Mouse (Mus musculus) C2C12 (cell line): ENCODE measurements around the gene Gm4141.
"Not testable (repeated sequence)": the region's sequence is repeated elsewhere in the genome, so short reads cannot be mapped to it uniquely, and the experiment has no call there.

Source experiments
- CEBPB ChIP-seq: IDR thresholded peaks from one replicate; pipeline ENCODE4 v1.6.1; 2011; ENCODE audit warnings: low read depth, mild to moderate bottlenecking, control low read depth, moderate library complexity
- CTCF ChIP-seq: IDR thresholded peaks from one replicate; pipeline ENCODE4 v1.5.1; 2011; ENCODE audit not compliant: control insufficient read depth, insufficient read depth, insufficient read length
- FOSL1 ChIP-seq: IDR thresholded peaks from one replicate; pipeline ENCODE4 v1.8.0; 2011; ENCODE audit warnings: mild to moderate bottlenecking, low read length; ENCODE audit not compliant: poor library complexity, insufficient read depth, severe bottlenecking
- MAX ChIP-seq: IDR thresholded peaks from one replicate; pipeline ENCODE4 v1.6.1; 2011; ENCODE audit warnings: mild to moderate bottlenecking, control low read depth
- MYOD1 ChIP-seq: IDR thresholded peaks from one replicate; pipeline ENCODE4 v1.6.1; 2011; ENCODE audit warnings: low read depth; ENCODE audit not compliant: control insufficient read depth, insufficient read length
- MYOG ChIP-seq: IDR thresholded peaks from one replicate; pipeline ENCODE4 v1.6.1; 2011; ENCODE audit not compliant: control insufficient read depth, insufficient read length; ENCODE audit errors: extremely low read depth
- USF1 ChIP-seq: IDR thresholded peaks from one replicate; pipeline ENCODE4 v1.6.1; 2011; ENCODE audit warnings: low read depth, mild to moderate bottlenecking, control low read depth, moderate library complexity

- TF ChIP-seq CTCF, MYOD1, USF1, MYOG, CEBPB, MAX, FOSL1: not testable (repeated sequence)
Measured at GRCm38 (mm10) chr7:20598921-20599320, 22.9 kb upstream of the Gm4141 start, which contains the start of gene Gm4513.
